ENCODE assay signal across 8 mouse cellular contexts in the genomic region with DNA sequence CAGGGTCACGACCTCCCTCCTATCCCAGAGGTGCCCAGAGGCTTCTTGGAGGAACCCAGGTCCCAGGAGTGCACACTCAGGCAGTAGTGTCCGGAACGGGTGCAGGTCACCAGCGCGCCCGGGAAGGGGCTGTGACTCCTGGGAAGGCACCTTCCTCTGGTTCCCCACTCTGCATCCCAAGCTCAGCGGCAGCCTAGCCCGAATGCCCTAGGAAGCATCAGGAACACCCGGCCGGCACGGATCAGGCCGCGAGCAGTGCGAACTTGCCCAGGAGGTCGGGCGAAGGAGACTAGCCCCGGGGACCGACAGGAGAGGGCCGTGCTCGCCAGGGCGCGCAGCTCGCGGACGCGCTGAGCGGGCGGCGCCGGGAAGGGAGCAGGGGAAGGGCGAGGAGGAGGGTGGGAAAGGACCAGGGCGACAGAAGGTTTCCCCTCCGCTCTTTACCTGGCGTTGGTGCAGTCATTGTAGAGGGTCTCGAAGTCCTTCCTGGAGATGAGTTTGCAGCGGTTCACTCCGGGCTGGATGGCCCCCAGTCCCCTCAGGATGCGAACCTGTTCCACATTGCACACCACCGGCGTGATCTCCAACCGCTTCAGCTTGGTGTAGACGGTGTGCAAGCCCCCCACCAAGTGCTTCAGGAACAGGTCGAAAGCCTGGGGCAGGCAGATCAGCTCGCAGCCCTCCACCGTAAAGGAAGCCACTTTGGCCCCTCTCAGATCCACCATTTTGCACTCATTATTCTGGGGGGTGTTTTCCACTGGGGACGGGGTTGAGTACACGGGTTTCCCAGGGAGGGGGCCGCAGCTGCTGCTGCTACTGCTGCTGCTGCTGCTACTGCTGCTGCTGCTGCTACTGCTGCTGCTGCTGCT. TPM values are rescaled to one million over a fixed set of nuclear protein-coding genes. Genes with fewer than 3 reads are reported as not detected.
DNase-seq lines count a peak whose midpoint lies in the region; ATAC-seq and TF ChIP-seq lines count a peak whose summit lies in the region.

No protein-coding gene starts in this region.

- H3K9me3 ChIP-seq in liver, postnatal 0 days (ENCODE audit: low read length): no peaks in the 10 kb centered on the region
- H3K9me3 ChIP-seq in neural tube, embryonic 13.5 days: no peaks in the 10 kb centered on the region

- H3K9ac ChIP-seq in liver, postnatal 0 days (replicated peaks): peak overlapping the region; percentile 45
- H3K9ac ChIP-seq in neural tube, embryonic 13.5 days: peak overlapping the region; percentile 96

- no peak for TF ChIP-seq EP300 in liver, postnatal 0 days (IDR thresholded peaks at IDR 0.05; ENCODE audit: low read depth)

- H3K4me1 ChIP-seq in liver, postnatal 0 days (ENCODE audit: insufficient read depth): peaks cover 13% of the 10 kb centered on the region
- H3K4me1 ChIP-seq in neural tube, embryonic 13.5 days (replicated peaks): peaks cover 43% of the 10 kb centered on the region

- H3K36me3 ChIP-seq in liver, postnatal 0 days (replicated peaks; ENCODE audit: insufficient read depth, low read length): no peaks in the 10 kb centered on the region
- no peaks in the 10 kb centered on the region for H3K36me3 ChIP-seq in neural tube, embryonic 13.5 days

- peaks cover 44% of the 10 kb centered on the region for H3K27me3 ChIP-seq in liver, postnatal 0 days (ENCODE audit: insufficient read depth, low read length)
- no peaks in the 10 kb centered on the region for H3K27me3 ChIP-seq in neural tube, embryonic 13.5 days

- peak; percentile 60 for ATAC-seq in liver, postnatal 0 days
- ATAC-seq in neural tube, embryonic 13.5 days (ENCODE audit: low read depth): peak; percentile 65

- H3K27ac ChIP-seq in layer of hippocampus, adult 2 months: peak overlapping the region; percentile 85
- H3K27ac ChIP-seq in liver, postnatal 0 days (ENCODE audit: low read depth): peak overlapping the region; percentile 49; the same call in 1 of the 2 replicates
- H3K27ac ChIP-seq in neural tube, embryonic 13.5 days (replicated peaks): peak overlapping the region; percentile 97

- TF ChIP-seq CTCF in layer of hippocampus, adult 2 months (conservative IDR thresholded peaks at IDR 0.05): no peak
- no peak for TF ChIP-seq CTCF in liver, postnatal 0 days (IDR thresholded peaks at IDR 0.05; ENCODE audit: low read depth)

- H3K4me2 ChIP-seq in liver, postnatal 0 days (ENCODE audit: low read depth, low read length): peak overlapping the region; percentile 81
- H3K4me2 ChIP-seq in neural tube, embryonic 13.5 days: peak overlapping the region; percentile 75

- 3% methylated on average over 48 of the region's 48 CpGs for WGBS in liver, postnatal 0 days (ENCODE audit: insufficient replicate concordance)
- WGBS in neural tube, embryonic 13.5 days: under 1% methylated on average over 48 of the region's 48 CpGs

- peak overlapping the region; percentile 78 for H3K4me3 ChIP-seq in layer of hippocampus, adult 2 months
- H3K4me3 ChIP-seq in liver, postnatal 0 days (ENCODE audit: low read depth, low read length): peak overlapping the region; percentile 58
- H3K4me3 ChIP-seq in neural tube, embryonic 13.5 days: peak overlapping the region; percentile 91

- peak in 1 of 2 experiments; percentile 3 for DNase-seq in layer of hippocampus, adult 2 months (ENCODE audit: low spot score in 2 of 2)
- DNase-seq in layer of hippocampus, adult 9-10 months (ENCODE audit: low spot score): no peak
- DNase-seq in embryo, embryonic 11 days: peak; percentile 77
- peak; percentile 38 for DNase-seq in heart, adult 8-10 months (ENCODE audit: low spot score)
- peak; percentile 29 to 55 for DNase-seq in kidney, adult 8-10 months
- DNase-seq in liver, postnatal 0 days: peak; percentile 47
- DNase-seq in urinary bladder, adult 2 months (ENCODE audit: low spot score): peak; percentile 60

RNA-seq across cellular contexts. Expression of gene Dach1, which starts 1.3 kb away (rescaled TPM):
- total RNA-seq in layer of hippocampus, adult 2 months (2021): 1 to 10 TPM; 4.3 to 4.5 TPM
- total RNA-seq in heart, adult 8-10 months (2022): 10 to 100 TPM in 1 of 4 experiments, 1 to 10 TPM in 3; 6.6 to 11.3 (median 7.9) TPM
- polyA plus RNA-seq in liver, postnatal 0 days (2015; fragmentation: Nextera tagmentation; extraction: Ambion mirVana): 0.36 and 0.39 TPM in 2 replicates
- 18.7 and 19.5 TPM in 2 replicates for polyA plus RNA-seq in neural tube, embryonic 13.5 days (2015; fragmentation: Nextera tagmentation; extraction: Ambion mirVana)
- 3.6 and 4.1 TPM in 2 replicates for polyA plus RNA-seq in urinary bladder, adult 2 months (2012; rRNA removed)
